Mouse (Mus musculus) heart, embryonic 15.5 days (tissue): ENCODE data around the gene Ciao2b. TPM values are rescaled to one million over a fixed set of nuclear protein-coding genes. Genes with fewer than 3 reads are reported as not detected.

Source experiments
- ATAC-seq: fragments of 200-750 bp; cut with Nextera tagmentation; replicated peaks from 2 replicates; pipeline ENCODE4 v1.8.0; 2017; ENCODE audit warnings: low read depth, moderate TSS enrichment; ENCODE audit not compliant: insufficient number of reproducible peaks, insufficient read depth, low FRiP score
- H3K27ac ChIP-seq: fragments of 300-500 bp; sonication (generic); 2 replicates; pipeline ENCODE4 v1.5.1; 2015; ENCODE audit warnings: mild to moderate bottlenecking, inconsistent platforms
- H3K27me3 ChIP-seq: fragments of 300-500 bp; sonication (generic); 2 replicates; pipeline ENCODE4 v1.6.1; 2015; ENCODE audit warnings: inconsistent platforms
- H3K36me3 ChIP-seq: fragments of 300-500 bp; sonication (generic); 2 replicates; pipeline ENCODE4 v1.6.1; 2015; ENCODE audit warnings: mild to moderate bottlenecking, inconsistent platforms
- H3K4me1 ChIP-seq: fragments of 300-500 bp; sonication (generic); replicated peaks from 2 replicates; pipeline ENCODE4 v1.6.1; 2015; ENCODE audit warnings: inconsistent platforms
- H3K4me2 ChIP-seq: fragments of 300-500 bp; sonication (generic); 2 replicates; pipeline ENCODE4 v1.6.1; 2015; ENCODE audit warnings: inconsistent platforms, mild to moderate bottlenecking, moderate library complexity
- H3K4me3 ChIP-seq: fragments of 300-500 bp; sonication (generic); 2 replicates; pipeline ENCODE4 v1.5.1; 2015; ENCODE audit warnings: mild to moderate bottlenecking, inconsistent platforms
- H3K9ac ChIP-seq: fragments of 300-500 bp; sonication (generic); 2 replicates; pipeline ENCODE4 v1.6.1; 2015; ENCODE audit warnings: mild to moderate bottlenecking, inconsistent platforms
- H3K9me3 ChIP-seq: fragments of 300-500 bp; sonication (generic); replicated peaks from 2 replicates; pipeline ENCODE4 v1.6.1; 2016; ENCODE audit warnings: inconsistent platforms
- WGBS: fragments of 180-500 bp; shearing (Covaris S2); methylation state at CpG from one replicate; pipeline ENCODE4 v1.1.7; 2015; ENCODE audit warnings: mixed read lengths; 5-methylcytosine and 5-hydroxymethylcytosine counted together
- polyA plus RNA-seq: library from polyadenylated mRNA; unstranded; fragments of >200 nt; fragmentation: Nextera tagmentation; extraction: Ambion mirVana; gene quantifications from 2 replicates; pipeline ENCODE4 v1.2.1, GENCODE M21; 2015

The Ciao2b gene
- polyA plus RNA-seq, 1 experiment from 2014 or later = 190 TPM

DNA sequence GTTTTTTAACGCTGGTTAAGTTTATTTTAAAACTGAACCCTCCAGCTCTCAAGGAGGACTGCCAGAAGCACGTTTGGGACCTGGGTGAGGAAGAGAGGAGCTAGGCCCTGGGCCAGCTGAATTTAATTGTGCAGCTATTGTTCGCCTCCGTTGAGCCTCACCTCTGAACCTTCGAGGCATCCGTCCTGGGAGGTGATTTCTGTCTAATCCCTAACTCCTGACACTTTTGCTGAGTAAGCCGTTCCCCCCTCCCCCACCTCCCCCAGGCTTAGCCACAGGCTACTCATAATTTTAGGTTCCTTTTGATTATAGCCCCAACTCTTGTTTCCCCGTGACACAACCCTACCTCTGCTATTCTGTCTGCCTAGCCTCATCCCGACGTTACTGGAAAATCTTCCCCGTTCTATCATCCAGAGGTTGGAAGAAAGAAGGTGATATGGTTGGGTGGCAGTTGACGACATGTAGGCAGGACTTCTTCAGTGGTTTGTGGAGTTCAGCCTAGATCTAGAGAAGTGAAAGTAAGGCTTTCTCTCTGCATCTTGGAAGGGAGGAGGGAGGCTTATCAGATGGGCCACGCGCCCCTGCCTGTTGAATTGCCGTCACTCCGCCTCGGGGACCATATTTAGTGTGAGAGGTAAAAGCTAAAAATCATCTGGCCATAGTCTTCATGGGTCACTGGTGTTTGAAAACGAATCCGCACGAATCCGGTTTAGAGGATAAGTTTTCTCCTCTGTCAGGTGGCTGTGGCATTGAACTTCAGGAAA, 45.8 kb downstream of the Ciao2b start:
- H3K4me3 ChIP-seq = no peak overlapping the region
- H3K9me3 ChIP-seq = no peaks in the 10 kb centered on the region
- ATAC-seq = no peak
- WGBS = 77% methylated on average over 21 of the region's 21 CpGs
- no peak overlapping the region for H3K27ac ChIP-seq
- no peaks in the 10 kb centered on the region for H3K27me3 ChIP-seq
- no peak overlapping the region for H3K9ac ChIP-seq
- no peak overlapping the region for H3K4me2 ChIP-seq
- H3K4me1 ChIP-seq = peaks cover 11% of the 10 kb centered on the region
- peaks cover 14% of the 10 kb centered on the region for H3K36me3 ChIP-seq

DNA sequence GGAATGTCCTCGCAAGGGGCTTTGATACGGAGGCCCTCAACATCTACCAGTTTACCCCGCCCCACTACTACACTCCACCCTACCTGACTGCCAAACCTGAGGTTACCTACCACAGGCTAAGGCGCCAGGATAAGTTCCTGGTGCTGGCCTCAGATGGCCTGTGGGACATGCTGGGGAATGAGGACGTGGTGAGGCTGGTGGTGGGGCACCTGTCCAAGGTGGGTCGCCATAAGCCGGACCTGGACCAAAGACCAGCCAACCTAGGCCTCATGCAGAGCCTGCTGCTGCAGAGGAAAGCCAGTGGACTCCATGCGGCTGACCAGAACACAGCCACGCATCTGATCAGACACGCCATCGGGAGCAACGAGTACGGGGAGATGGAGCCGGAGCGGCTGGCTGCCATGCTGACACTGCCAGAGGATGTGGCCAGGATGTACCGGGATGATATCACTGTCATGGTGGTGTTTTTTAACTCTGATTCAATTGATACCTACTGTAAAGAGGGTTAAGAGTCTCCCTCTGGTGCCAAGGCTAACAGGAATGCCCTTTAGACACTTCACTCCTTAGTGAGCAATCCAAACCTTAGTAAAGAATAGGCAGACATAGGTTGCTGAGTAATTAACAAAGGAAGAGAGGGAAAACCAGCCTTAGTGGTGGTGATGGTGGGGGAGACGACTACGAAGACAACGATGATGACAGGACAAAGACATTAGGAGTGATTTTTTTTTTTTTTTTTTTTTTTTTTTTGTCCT, 47.0 kb downstream of the Ciao2b start:
- peaks cover 14% of the 10 kb centered on the region for H3K4me1 ChIP-seq
- ATAC-seq = no peak
- H3K27ac ChIP-seq = no peak overlapping the region
- WGBS = 92% methylated on average over 19 of the region's 19 CpGs
- H3K4me2 ChIP-seq = no peak overlapping the region
- H3K4me3 ChIP-seq = no peak overlapping the region
- no peak overlapping the region for H3K9ac ChIP-seq
- no peaks in the 10 kb centered on the region for H3K9me3 ChIP-seq
- peaks cover 14% of the 10 kb centered on the region for H3K36me3 ChIP-seq
- H3K27me3 ChIP-seq = no peaks in the 10 kb centered on the region

DNA sequence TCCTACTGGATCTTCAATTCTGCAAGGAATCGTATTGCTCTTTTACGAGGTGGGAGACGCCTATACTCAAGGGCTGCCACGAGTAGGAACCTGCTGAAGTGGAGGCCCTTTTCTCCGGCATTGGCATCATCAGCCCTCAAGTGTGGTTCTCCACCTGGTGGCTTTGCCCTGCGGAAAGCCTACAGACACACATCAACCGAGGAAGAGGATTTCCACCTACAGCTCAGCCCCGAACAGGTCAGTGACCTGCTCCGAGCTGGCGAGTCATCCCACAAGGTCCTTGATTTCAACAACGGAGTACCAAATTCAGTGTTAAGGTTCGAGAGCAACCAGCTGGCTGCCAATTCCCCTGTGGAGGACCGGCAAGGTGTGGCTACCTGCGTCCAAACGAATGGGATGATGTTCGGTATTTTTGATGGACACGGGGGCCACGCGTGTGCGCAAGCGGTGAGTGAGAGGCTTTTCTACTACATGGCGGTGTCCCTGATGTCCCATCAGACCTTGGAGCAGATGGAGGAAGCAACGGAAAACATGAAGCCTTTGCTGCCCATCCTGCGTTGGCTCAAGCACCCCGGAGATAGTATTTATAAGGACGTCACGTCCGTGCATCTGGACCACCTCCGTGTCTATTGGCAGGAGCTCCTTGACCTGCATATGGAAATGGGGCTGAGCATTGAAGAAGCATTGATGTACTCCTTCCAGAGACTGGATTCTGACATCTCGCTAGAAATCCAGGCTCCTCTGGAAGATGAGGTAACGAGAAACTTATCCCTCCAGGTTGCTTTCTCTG, 48.0 kb downstream of the Ciao2b start:
- Histone ChIP-seq H3K36me3 (peaks cover 14% of the 10 kb centered on the region), H3K4me1 (peaks cover 14% of the 10 kb centered on the region), H3K9me3 (no peaks in the 10 kb centered on the region), H3K9ac (no peak overlapping the region), H3K27ac (no peak overlapping the region), H3K4me2 (no peak overlapping the region), H3K4me3 (no peak overlapping the region), H3K27me3 (no peaks in the 10 kb centered on the region)
- no peak for ATAC-seq
- 91% methylated on average over 31 of the region's 31 CpGs for WGBS

DNA sequence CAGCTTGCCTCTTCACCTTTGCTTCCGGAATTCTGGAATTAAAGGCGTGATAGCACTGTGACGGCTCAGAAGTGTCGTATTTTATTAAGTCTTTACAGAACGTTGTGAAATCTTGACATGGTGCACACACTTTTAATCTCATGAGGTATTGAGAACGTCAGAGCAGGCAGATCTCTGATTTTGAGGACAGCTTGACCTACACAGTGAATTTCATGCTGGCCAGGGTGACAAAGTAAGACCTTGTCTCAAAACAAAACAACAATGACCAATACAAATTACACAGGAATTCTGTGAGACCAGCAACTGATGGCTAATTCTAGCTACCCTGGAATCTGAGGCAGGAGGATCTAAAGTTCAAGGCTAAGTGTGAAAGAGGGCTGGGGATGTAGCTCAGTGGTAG, 49.2 kb downstream of the Ciao2b start:
- WGBS = 65% methylated on average over 6 of the region's 6 CpGs
- no peaks in the 10 kb centered on the region for H3K27me3 ChIP-seq
- H3K27ac ChIP-seq = no peak overlapping the region
- H3K9me3 ChIP-seq = no peaks in the 10 kb centered on the region
- peak overlapping the region; percentile 93; the same call in 1 of the 2 replicates for H3K4me2 ChIP-seq
- no peak overlapping the region for H3K9ac ChIP-seq
- no peak for ATAC-seq
- peaks cover 14% of the 10 kb centered on the region for H3K36me3 ChIP-seq
- peaks cover 14% of the 10 kb centered on the region for H3K4me1 ChIP-seq
- H3K4me3 ChIP-seq = no peak overlapping the region

DNA sequence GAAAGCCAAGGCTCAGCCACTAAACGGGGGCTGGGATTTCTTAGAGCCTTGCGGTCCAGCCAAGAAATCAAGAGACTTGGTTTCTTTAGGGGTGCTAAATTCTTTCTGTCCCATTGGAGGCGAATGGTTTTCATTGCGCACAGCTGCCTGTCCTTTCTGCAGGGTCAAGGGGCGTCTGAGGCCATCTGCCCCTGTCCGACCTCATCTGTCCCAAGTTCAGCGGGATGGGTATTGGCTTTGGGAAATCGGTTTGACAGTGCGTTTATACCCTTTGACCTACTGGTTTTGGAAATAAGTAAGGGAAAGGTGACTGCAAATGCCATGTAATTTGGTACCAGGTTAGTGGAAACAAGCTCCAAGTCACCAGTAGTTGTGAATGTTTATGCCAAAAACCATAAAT, 49.9 kb downstream of the Ciao2b start:
- H3K4me2 ChIP-seq = peak overlapping the region; percentile 93
- WGBS = 5% methylated on average over 9 of the region's 9 CpGs
- no peak for ATAC-seq

DNA sequence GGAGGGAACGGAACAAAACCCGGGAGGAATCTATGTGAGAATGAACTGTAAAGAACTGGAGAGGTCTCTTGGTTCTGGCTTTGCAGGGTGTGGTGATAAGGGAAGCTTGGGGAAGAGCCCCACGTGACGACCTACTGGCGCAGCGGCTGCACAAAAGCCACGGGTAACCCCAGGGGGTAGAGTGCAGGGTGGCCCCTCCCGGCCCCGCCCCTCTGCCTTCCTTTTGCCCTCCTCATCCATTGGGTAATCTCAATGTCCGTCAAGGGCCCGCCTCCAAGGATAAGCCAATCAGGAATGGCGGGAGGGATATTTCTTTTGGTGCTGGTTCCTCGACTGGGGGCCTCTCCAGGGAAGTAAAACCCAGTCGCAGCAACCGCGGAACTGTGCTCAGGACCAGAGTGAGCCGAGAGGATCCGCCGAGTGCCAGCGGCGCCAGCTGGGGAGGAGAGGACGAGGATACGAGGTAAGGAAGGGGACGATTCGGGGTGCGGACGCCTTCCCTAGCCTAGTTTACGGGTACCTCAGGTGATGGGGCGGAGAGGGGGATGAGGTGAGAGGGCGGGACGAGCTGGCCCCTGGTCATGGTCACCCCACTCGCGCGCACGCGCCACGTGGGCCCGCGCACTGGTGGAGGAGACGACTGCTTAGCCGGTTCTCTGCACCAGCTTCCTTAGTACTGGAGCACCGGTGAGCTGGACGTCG, 50.5 kb downstream of the Ciao2b start, which contains the start of gene Pdp2:
Gene Pdp2, plus strand, starts transcription at position 319 of the 702 bp plus-strand sequence.
- Histone ChIP-seq H3K27ac (peak within 1 kb of the TSS; percentile 85), H3K4me3 (peak within 1 kb of the TSS; percentile 83), H3K4me1 (peaks cover 14% of the 10 kb centered on the region), H3K9ac (peak within 1 kb of the TSS; percentile 76), H3K27me3 (no peaks in the 10 kb centered on the region), H3K4me2 (peak within 1 kb of the TSS; percentile 93), H3K9me3 (no peaks in the 10 kb centered on the region), H3K36me3 (peaks cover 14% of the 10 kb centered on the region; the same call in 1 of the 2 replicates)
- under 1% methylated on average over 44 of the region's 44 CpGs for WGBS
- peak; percentile 98 for ATAC-seq

More for the DNA sequence above, 49.9 kb downstream of the Ciao2b start:
- Histone ChIP-seq H3K4me1 (peaks cover 14% of the 10 kb centered on the region), H3K9me3 (no peaks in the 10 kb centered on the region), H3K4me3 (peak overlapping the region; percentile 83), H3K9ac (peak overlapping the region; percentile 76), H3K27ac (peak overlapping the region; percentile 85), H3K27me3 (no peaks in the 10 kb centered on the region), H3K36me3 (peaks cover 14% of the 10 kb centered on the region; the same call in 1 of the 2 replicates)

DNA sequence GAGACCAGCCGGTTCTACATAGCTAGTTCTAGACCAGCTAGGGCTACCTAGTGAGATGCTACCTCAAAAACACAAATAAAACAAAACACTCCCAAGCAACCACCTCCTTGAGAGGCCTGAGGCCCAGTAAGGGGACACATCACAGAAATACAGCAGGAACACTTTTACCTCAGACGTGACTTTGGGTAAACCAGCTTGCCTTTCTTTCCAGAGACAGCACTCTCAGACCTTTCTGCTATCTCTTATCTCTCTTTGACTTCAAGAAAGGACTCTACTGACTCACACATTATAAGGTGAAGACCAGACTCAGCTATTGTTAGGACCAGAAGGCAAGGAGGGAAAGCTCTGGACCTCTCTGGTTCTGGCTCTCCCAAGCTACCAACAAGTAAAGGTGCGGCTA, 51.5 kb downstream of the Ciao2b start:
- H3K27me3 ChIP-seq = no peaks in the 10 kb centered on the region
- no peak overlapping the region for H3K4me3 ChIP-seq
- H3K4me2 ChIP-seq = no peak overlapping the region
- H3K9me3 ChIP-seq = no peaks in the 10 kb centered on the region
- no peak overlapping the region for H3K27ac ChIP-seq
- H3K9ac ChIP-seq = no peak overlapping the region
- H3K4me1 ChIP-seq = peaks cover 14% of the 10 kb centered on the region
- no peak for ATAC-seq
- 82% methylated on average over 3 of the region's 3 CpGs for WGBS
- peaks cover 14% of the 10 kb centered on the region; the same call in 1 of the 2 replicates for H3K36me3 ChIP-seq

Other genes starting within 250 kb of the Ciao2b start
- gene Cmtm4, start 246.2 kb downstream of the Ciao2b start, polyA plus RNA-seq = 1.3 and 1.5 TPM in 2 replicates
- 50.4 and 52.4 TPM in 2 replicates for gene Dync1li2, start 198.9 kb downstream of the Ciao2b start, polyA plus RNA-seq
- 0.09 and 0.32 TPM in 2 replicates for gene Terb1, start 132.1 kb downstream of the Ciao2b start, polyA plus RNA-seq
- 63.4 and 64.4 TPM in 2 replicates for gene Nae1, start 107.3 kb downstream of the Ciao2b start, polyA plus RNA-seq
- gene Car7, start 107.3 kb downstream of the Ciao2b start, polyA plus RNA-seq = 2.4 and 2.8 TPM in 2 replicates
- 5.8 and 7.3 TPM in 2 replicates for gene Pdp2, start 50.5 kb downstream of the Ciao2b start, polyA plus RNA-seq
- 17.7 and 20.2 TPM in 2 replicates for gene Cdh16, start 17.6 kb downstream of the Ciao2b start, polyA plus RNA-seq
- 272 and 277 TPM in 2 replicates for gene Rrad, start 10.6 kb downstream of the Ciao2b start, polyA plus RNA-seq
- gene Ces2a, start 92.0 kb upstream of the Ciao2b start, polyA plus RNA-seq = not detected in 2 replicates
- gene Ces2b, start 189.6 kb upstream of the Ciao2b start, polyA plus RNA-seq = 0.06 and 0.11 TPM in 2 replicates
- not detected in 2 replicates for gene Ces2c, start 205.1 kb upstream of the Ciao2b start, polyA plus RNA-seq